Comparison of ENCODE assay signal across 8 mouse cellular contexts in the genomic region with DNA sequence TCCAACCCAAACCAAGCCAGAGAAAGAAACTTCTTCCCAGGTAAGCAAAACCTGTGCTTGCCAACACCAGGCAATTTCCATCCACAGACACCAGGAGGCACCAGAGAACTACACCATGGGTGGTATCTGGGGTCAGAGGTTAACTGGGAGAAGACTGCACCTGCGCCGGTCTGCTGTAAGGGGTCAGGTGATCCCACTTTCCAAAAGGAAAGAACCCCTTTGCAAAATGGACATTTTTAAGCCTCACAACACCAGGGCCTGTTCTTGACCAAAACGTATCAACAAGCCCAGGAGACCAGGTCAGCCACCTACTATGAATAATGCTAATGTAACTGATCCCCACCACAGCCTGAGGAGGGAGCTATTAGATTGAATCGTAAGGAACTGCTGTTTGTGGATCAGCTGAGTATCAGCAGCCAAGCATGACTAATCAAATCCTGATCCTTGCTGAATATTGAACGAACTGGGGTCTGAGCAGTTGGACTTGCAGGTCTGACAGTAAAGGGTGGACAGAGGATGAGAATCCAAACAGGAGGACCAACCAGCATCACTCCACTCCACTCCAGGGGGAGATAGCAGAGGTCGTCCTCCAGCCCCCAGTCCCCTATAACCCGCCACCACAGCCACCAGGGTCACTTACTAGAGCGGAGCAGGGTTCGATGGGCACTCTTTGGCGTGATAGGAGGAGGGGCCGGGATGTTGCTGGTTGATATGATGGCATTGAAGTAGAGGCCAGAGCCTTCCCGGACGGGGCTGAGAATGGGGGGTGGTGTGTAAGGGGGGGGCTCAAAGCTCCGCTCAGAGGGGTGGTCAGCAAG. TPM values are rescaled to one million over a fixed set of nuclear protein-coding genes. Genes with fewer than 3 reads are reported as not detected.
DNase-seq lines count a peak whose midpoint lies in the region; ATAC-seq and TF ChIP-seq lines count a peak whose summit lies in the region.

No protein-coding gene starts in this region.

- no peak overlapping the region for H3K4me2 ChIP-seq in intestine, postnatal 0 days (replicated peaks; ENCODE audit: low read depth)
- no peak overlapping the region for H3K4me2 ChIP-seq in midbrain, postnatal 0 days (ENCODE audit: low read depth, low read length, poor library complexity, severe bottlenecking)
- no peak overlapping the region for H3K4me2 ChIP-seq in forebrain, embryonic 11.5 days (ENCODE audit: low read depth, low read length, severe bottlenecking)

- DNase-seq in lung, adult 2 months, result peak; percentile 11
- no peak for DNase-seq in lung, postnatal 4 days
- DNase-seq in ZHBTc4 (ENCODE audit: low read depth, low spot score), result peak; percentile 88
- DNase-seq in midbrain, postnatal 0 days (ENCODE audit: low spot score), result peak; percentile 64
- DNase-seq in frontal cortex, postnatal 36 days (ENCODE audit: low spot score in 2 of 2), result no peak
- no peak for DNase-seq in forebrain, embryonic 11.5 days (ENCODE audit: low spot score)
- DNase-seq in cerebellum, postnatal 14 days, result no peak

- TF ChIP-seq POLR2A in lung, adult 2 months (IDR thresholded peaks at IDR 0.05; ENCODE audit: borderline replicate concordance, extremely low read depth, low read depth, low read length), result no peak

- ATAC-seq in intestine, postnatal 0 days, result peak; percentile 48
- peak; percentile 41; the same call in 1 of the 2 replicates for ATAC-seq in midbrain, postnatal 0 days (ENCODE audit: low FRiP score)
- ATAC-seq in forebrain, embryonic 11.5 days (replicated peaks; ENCODE audit: low FRiP score), result no peak

- no peak overlapping the region for H3K9ac ChIP-seq in intestine, postnatal 0 days (ENCODE audit: low read depth, low read length)
- H3K9ac ChIP-seq in midbrain, postnatal 0 days (replicated peaks; ENCODE audit: low read length, poor library complexity, severe bottlenecking), result no peak overlapping the region
- H3K9ac ChIP-seq in forebrain, embryonic 11.5 days (ENCODE audit: low read length), result no peak overlapping the region

- 75% methylated on average over 14 of the region's 14 CpGs for WGBS in lung, adult 2 months
- WGBS in intestine, postnatal 0 days, result 76% methylated on average over 14 of the region's 14 CpGs
- WGBS in midbrain, postnatal 0 days, result 71% methylated on average over 14 of the region's 14 CpGs
- 74% methylated on average over 14 of the region's 14 CpGs for WGBS in forebrain, embryonic 11.5 days

- no peak overlapping the region for H3K27ac ChIP-seq in intestine, postnatal 0 days (ENCODE audit: low read depth, low read length)
- H3K27ac ChIP-seq in midbrain, postnatal 0 days (ENCODE audit: low read depth, low read length), result no peak overlapping the region
- no peak overlapping the region for H3K27ac ChIP-seq in forebrain, embryonic 11.5 days (ENCODE audit: low read depth, low read length)

- TF ChIP-seq CTCF in lung, adult 2 months (IDR thresholded peaks at IDR 0.05; ENCODE audit: insufficient read depth, low read length), result peak; percentile 70
- peak; percentile 85 for TF ChIP-seq CTCF in intestine, postnatal 0 days (IDR thresholded peaks at IDR 0.05; ENCODE audit: low read depth)
- peak; percentile 57 for TF ChIP-seq CTCF in midbrain, postnatal 0 days (IDR thresholded peaks at IDR 0.05)

- no peaks in the 10 kb centered on the region for H3K9me3 ChIP-seq in intestine, postnatal 0 days (ENCODE audit: control insufficient read depth)
- no peaks in the 10 kb centered on the region for H3K9me3 ChIP-seq in midbrain, postnatal 0 days (ENCODE audit: low read length)
- H3K9me3 ChIP-seq in forebrain, embryonic 11.5 days (ENCODE audit: control insufficient read depth, low read length), result no peaks in the 10 kb centered on the region

- H3K27me3 ChIP-seq in intestine, postnatal 0 days (replicated peaks; ENCODE audit: control insufficient read depth, insufficient read depth, low read length), result no peaks in the 10 kb centered on the region
- H3K27me3 ChIP-seq in midbrain, postnatal 0 days (ENCODE audit: insufficient read depth, low read length), result no peaks in the 10 kb centered on the region
- no peaks in the 10 kb centered on the region for H3K27me3 ChIP-seq in forebrain, embryonic 11.5 days (ENCODE audit: control insufficient read depth, insufficient read depth, low read length)

- H3K4me1 ChIP-seq in lung, adult 2 months (ENCODE audit: control insufficient read depth, insufficient read depth, low read length), result peaks cover 23% of the 10 kb centered on the region
- H3K4me1 ChIP-seq in intestine, postnatal 0 days (replicated peaks; ENCODE audit: control insufficient read depth, insufficient read depth, low read length), result no peaks in the 10 kb centered on the region
- no peaks in the 10 kb centered on the region for H3K4me1 ChIP-seq in midbrain, postnatal 0 days (ENCODE audit: insufficient read depth, low read length)
- no peaks in the 10 kb centered on the region for H3K4me1 ChIP-seq in forebrain, embryonic 11.5 days (replicated peaks; ENCODE audit: control insufficient read depth, insufficient read depth, low read length)

- no peak overlapping the region for H3K4me3 ChIP-seq in lung, adult 2 months (replicated peaks; ENCODE audit: extremely low read depth, low read depth, low read length)
- H3K4me3 ChIP-seq in intestine, postnatal 0 days (ENCODE audit: low read depth, low read length), result no peak overlapping the region
- H3K4me3 ChIP-seq in midbrain, postnatal 0 days (ENCODE audit: low read depth, low read length), result no peak overlapping the region
- H3K4me3 ChIP-seq in forebrain, embryonic 11.5 days (ENCODE audit: low read depth, low read length), result no peak overlapping the region

- peaks cover 63% of the 10 kb centered on the region for H3K36me3 ChIP-seq in intestine, postnatal 0 days (ENCODE audit: control insufficient read depth, insufficient read depth)
- H3K36me3 ChIP-seq in midbrain, postnatal 0 days (ENCODE audit: insufficient read depth, low read length), result peaks cover 31% of the 10 kb centered on the region
- no peaks in the 10 kb centered on the region; the same call in 1 of the 2 replicates for H3K36me3 ChIP-seq in forebrain, embryonic 11.5 days (ENCODE audit: control insufficient read depth, insufficient read depth, low read length)

RNA-seq across cellular contexts. Expression of gene Pnma1, which starts 13.5 kb away (rescaled TPM):
- polyA plus RNA-seq in lung, adult 2 months (2012; rRNA removed), result 0.84 and 1.3 TPM in 2 replicates
- 0.30 and 0.43 TPM in 2 replicates for polyA plus RNA-seq in intestine, postnatal 0 days (2015; fragmentation: Nextera tagmentation; extraction: Ambion mirVana)
- 6.0 and 8.1 TPM in 2 replicates for total RNA-seq in midbrain, postnatal 0 days (2014; rRNA removed)
- 8.2 and 8.9 TPM in 2 replicates for polyA plus RNA-seq in midbrain, postnatal 0 days (2015; fragmentation: Nextera tagmentation; extraction: Ambion mirVana)
- polyA plus RNA-seq in forebrain, embryonic 11.5 days (2014; fragmentation: Nextera tagmentation; extraction: Ambion mirVana), result 1.9 and 2.8 TPM in 2 replicates

RNA-seq across cellular contexts. Expression of gene Dnal1, which starts 47.7 kb away (rescaled TPM):
- polyA plus RNA-seq in lung, adult 2 months (2012; rRNA removed), result 4.6 and 9.2 TPM in 2 replicates
- 1.0 and 1.3 TPM in 2 replicates for polyA plus RNA-seq in intestine, postnatal 0 days (2015; fragmentation: Nextera tagmentation; extraction: Ambion mirVana)
- total RNA-seq in midbrain, postnatal 0 days (2014; rRNA removed), result 15.6 and 17.1 TPM in 2 replicates
- 7.1 and 10.7 TPM in 2 replicates for polyA plus RNA-seq in midbrain, postnatal 0 days (2015; fragmentation: Nextera tagmentation; extraction: Ambion mirVana)
- 6.1 and 6.8 TPM in 2 replicates for polyA plus RNA-seq in forebrain, embryonic 11.5 days (2014; fragmentation: Nextera tagmentation; extraction: Ambion mirVana)

RNA-seq across cellular contexts. Expression of gene Elmsan1, which starts 56.9 kb away (rescaled TPM):
- polyA plus RNA-seq in lung, adult 2 months (2012; rRNA removed), result 26.5 and 29.5 TPM in 2 replicates
- 4.4 and 4.9 TPM in 2 replicates for polyA plus RNA-seq in intestine, postnatal 0 days (2015; fragmentation: Nextera tagmentation; extraction: Ambion mirVana)
- total RNA-seq in midbrain, postnatal 0 days (2014; rRNA removed), result 8.5 and 15.6 TPM in 2 replicates
- polyA plus RNA-seq in midbrain, postnatal 0 days (2015; fragmentation: Nextera tagmentation; extraction: Ambion mirVana), result 2.0 and 3.0 TPM in 2 replicates
- 7.6 and 9.6 TPM in 2 replicates for polyA plus RNA-seq in forebrain, embryonic 11.5 days (2014; fragmentation: Nextera tagmentation; extraction: Ambion mirVana)

Comparison
In these comparisons a context has a peak if more than half of its experiments do, and no peak if none do; other contexts are left out.
1. DNase-seq: peak in lung, adult 2 months (single experiment), ZHBTc4 (single experiment) and midbrain, postnatal 0 days (single experiment); none in lung, postnatal 4 days (0 of 2), frontal cortex, postnatal 36 days (0 of 2), forebrain, embryonic 11.5 days (single experiment) and cerebellum, postnatal 14 days (0 of 2).
2. Peak in every context shown above with its lines, with median percentiles within 50 percentile points of each other: CTCF ChIP-seq.